Mouse (Mus musculus) limb, embryonic 12.5 days (tissue): Measurements from ENCODE around the gene Fnip1. TPM values are rescaled to one million over a fixed set of nuclear protein-coding genes. Genes with fewer than 3 reads are reported as not detected.

Experiments used
- ATAC-seq: fragments of 200-750 bp; cut with Nextera tagmentation; 2 replicates; pipeline ENCODE4 v1.8.0; 2017; ENCODE audit warnings: low read depth, moderate TSS enrichment; ENCODE audit not compliant: insufficient number of reproducible peaks, insufficient read depth, low FRiP score, low TSS enrichment
- H3K27ac ChIP-seq: fragments of 300-500 bp; sonication (generic); 2 replicates; pipeline ENCODE4 v1.5.1; 2016; ENCODE audit warnings: mild to moderate bottlenecking, moderate library complexity
- H3K27me3 ChIP-seq: fragments of 300-500 bp; sonication (generic); 2 replicates; pipeline ENCODE4 v1.6.1; 2016; ENCODE audit warnings: mild to moderate bottlenecking, moderate library complexity
- H3K36me3 ChIP-seq: fragments of 300-500 bp; sonication (generic); 2 replicates; pipeline ENCODE4 v1.6.1; 2016; ENCODE audit warnings: mild to moderate bottlenecking, moderate library complexity
- H3K4me1 ChIP-seq: fragments of 300-500 bp; sonication (generic); replicated peaks from 2 replicates; pipeline ENCODE4 v1.6.1; 2016
- H3K4me2 ChIP-seq: fragments of 300-500 bp; sonication (generic); 2 replicates; pipeline ENCODE4 v1.6.1; 2016; ENCODE audit warnings: mild to moderate bottlenecking, moderate library complexity
- H3K4me3 ChIP-seq: fragments of 300-500 bp; sonication (generic); replicated peaks from 2 replicates; pipeline ENCODE4 v1.5.1; 2016; ENCODE audit warnings: mild to moderate bottlenecking
- H3K9ac ChIP-seq: fragments of 300-500 bp; sonication (generic); replicated peaks from 2 replicates; pipeline ENCODE4 v1.6.1; 2016; ENCODE audit warnings: mild to moderate bottlenecking, moderate library complexity
- H3K9me3 ChIP-seq: fragments of 300-500 bp; sonication (generic); 2 replicates; pipeline ENCODE4 v1.6.1; 2016; ENCODE audit warnings: mild to moderate bottlenecking, moderate library complexity
- WGBS: fragments of 180-500 bp; shearing (Covaris S2); methylation state at CpG from one replicate; pipeline ENCODE4 v1.1.7; 2016; 5-methylcytosine and 5-hydroxymethylcytosine counted together
- polyA plus RNA-seq: library from polyadenylated mRNA; unstranded; fragments of >200 nt; fragmentation: Nextera tagmentation; extraction: Ambion mirVana; gene quantifications from 2 replicates; pipeline ENCODE4 v1.2.1, GENCODE M21; 2016

Fnip1 gene
- polyA plus RNA-seq, 1 experiment from 2014 or later, result 12.2 TPM

- under 1% methylated on average over 73 of the region's 73 CpGs for WGBS
- Histone ChIP-seq H3K9me3 (no peaks in the 10 kb centered on the region), H3K36me3 (no peaks in the 10 kb centered on the region), H3K27me3 (no peaks in the 10 kb centered on the region), H3K4me1 (peaks cover 10% of the 10 kb centered on the region), H3K9ac (peak within 1 kb of the TSS; percentile 88), H3K27ac (peak within 1 kb of the TSS; percentile 92), H3K4me2 (peak within 1 kb of the TSS; percentile 66), H3K4me3 (peak within 1 kb of the TSS; percentile 86)
- ATAC-seq, result peak; percentile 96
Measured at GRCm38 (mm10) chr11:54522529-54523430, 84.8 kb downstream of the Fnip1 start, which contains the start of gene Rapgef6. Gene Rapgef6, plus strand, starts transcription at chr11:54522847.

GRCm38 (mm10) chr11:54523431-54524001 lies 85.5 kb downstream of the Fnip1 start:
- Histone ChIP-seq H3K27ac (no peak overlapping the region), H3K36me3 (no peaks in the 10 kb centered on the region), H3K9me3 (no peaks in the 10 kb centered on the region), H3K4me3 (peak overlapping the region; percentile 86), H3K4me2 (peak overlapping the region; percentile 66), H3K4me1 (peaks cover 10% of the 10 kb centered on the region), H3K9ac (peak overlapping the region; percentile 88), H3K27me3 (no peaks in the 10 kb centered on the region)
- ATAC-seq, result no peak
- 17% methylated on average over 10 of the region's 10 CpGs for WGBS

GRCm38 (mm10) chr11:54528002-54528401 lies 90.0 kb downstream of the Fnip1 start:
- H3K9ac ChIP-seq, result no peak overlapping the region
- no peak overlapping the region for H3K27ac ChIP-seq
- no peak overlapping the region for H3K4me2 ChIP-seq
- H3K9me3 ChIP-seq, result no peaks in the 10 kb centered on the region
- no peak overlapping the region for H3K4me3 ChIP-seq
- 88% methylated on average over 2 of the region's 2 CpGs for WGBS
- H3K4me1 ChIP-seq, result peaks cover 10% of the 10 kb centered on the region
- no peaks in the 10 kb centered on the region for H3K27me3 ChIP-seq
- ATAC-seq, result no peak
- H3K36me3 ChIP-seq, result no peaks in the 10 kb centered on the region

GRCm38 (mm10) chr11:54530391-54530790 lies 92.4 kb downstream of the Fnip1 start:
- H3K9me3 ChIP-seq, result no peaks in the 10 kb centered on the region
- ATAC-seq, result no peak
- no peak overlapping the region for H3K27ac ChIP-seq
- 86% methylated on average over 1 of the region's 1 CpGs for WGBS
- no peaks in the 10 kb centered on the region for H3K36me3 ChIP-seq
- H3K27me3 ChIP-seq, result no peaks in the 10 kb centered on the region
- H3K4me1 ChIP-seq, result no peaks in the 10 kb centered on the region
- H3K4me2 ChIP-seq, result no peak overlapping the region
- H3K9ac ChIP-seq, result no peak overlapping the region
- no peak overlapping the region for H3K4me3 ChIP-seq

GRCm38 (mm10) chr11:54530916-54531315 lies 92.9 kb downstream of the Fnip1 start:
- Histone ChIP-seq H3K4me3 (no peak overlapping the region), H3K9ac (no peak overlapping the region), H3K4me2 (no peak overlapping the region), H3K27ac (no peak overlapping the region), H3K9me3 (no peaks in the 10 kb centered on the region), H3K4me1 (no peaks in the 10 kb centered on the region), H3K27me3 (no peaks in the 10 kb centered on the region), H3K36me3 (no peaks in the 10 kb centered on the region)
- ATAC-seq, result no peak
- 90% methylated on average over 1 of the region's 1 CpGs for WGBS

GRCm38 (mm10) chr11:54533834-54534233 lies 95.8 kb downstream of the Fnip1 start:
- Histone ChIP-seq H3K36me3 (no peaks in the 10 kb centered on the region), H3K9me3 (no peaks in the 10 kb centered on the region), H3K4me1 (no peaks in the 10 kb centered on the region), H3K27me3 (no peaks in the 10 kb centered on the region), H3K9ac (no peak overlapping the region), H3K4me2 (no peak overlapping the region), H3K27ac (no peak overlapping the region), H3K4me3 (no peak overlapping the region)
- WGBS, result 87% methylated on average over 2 of the region's 2 CpGs
- ATAC-seq, result no peak

GRCm38 (mm10) chr11:54534871-54535270 lies 96.9 kb downstream of the Fnip1 start:
- no peaks in the 10 kb centered on the region for H3K4me1 ChIP-seq
- H3K4me3 ChIP-seq, result no peak overlapping the region
- H3K27ac ChIP-seq, result no peak overlapping the region
- no peak overlapping the region for H3K4me2 ChIP-seq
- WGBS, result 57% methylated on average over 6 of the region's 6 CpGs
- no peaks in the 10 kb centered on the region for H3K27me3 ChIP-seq
- no peaks in the 10 kb centered on the region for H3K36me3 ChIP-seq
- no peak overlapping the region for H3K9ac ChIP-seq
- ATAC-seq, result no peak
- no peaks in the 10 kb centered on the region for H3K9me3 ChIP-seq

- Histone ChIP-seq H3K27me3 (no peaks in the 10 kb centered on the region), H3K4me2 (no peak overlapping the region), H3K27ac (no peak overlapping the region), H3K9ac (no peak overlapping the region), H3K9me3 (no peaks in the 10 kb centered on the region), H3K36me3 (no peaks in the 10 kb centered on the region), H3K4me3 (no peak overlapping the region), H3K4me1 (no peaks in the 10 kb centered on the region)
- 80% methylated on average over 2 of the region's 2 CpGs for WGBS
- no peak for ATAC-seq
Measured at GRCm38 (mm10) chr11:54539031-54539430, 101.0 kb downstream of the Fnip1 start.

- H3K9me3 ChIP-seq, result no peaks in the 10 kb centered on the region
- ATAC-seq, result no peak
- H3K4me2 ChIP-seq, result no peak overlapping the region
- 86% methylated on average over 2 of the region's 2 CpGs for WGBS
- H3K27me3 ChIP-seq, result no peaks in the 10 kb centered on the region
- no peak overlapping the region for H3K9ac ChIP-seq
- no peaks in the 10 kb centered on the region for H3K4me1 ChIP-seq
- H3K27ac ChIP-seq, result no peak overlapping the region
- H3K36me3 ChIP-seq, result no peaks in the 10 kb centered on the region
- H3K4me3 ChIP-seq, result no peak overlapping the region
Measured at GRCm38 (mm10) chr11:54539486-54539885, 101.5 kb downstream of the Fnip1 start.

- Histone ChIP-seq H3K4me3 (no peak overlapping the region), H3K27me3 (no peaks in the 10 kb centered on the region), H3K36me3 (no peaks in the 10 kb centered on the region), H3K4me2 (no peak overlapping the region), H3K4me1 (no peaks in the 10 kb centered on the region), H3K27ac (no peak overlapping the region), H3K9me3 (no peaks in the 10 kb centered on the region), H3K9ac (no peak overlapping the region)
- ATAC-seq, result no peak
Measured at GRCm38 (mm10) chr11:54540328-54540727, 102.3 kb downstream of the Fnip1 start.

- Histone ChIP-seq H3K9ac (no peak overlapping the region), H3K36me3 (0 out of 2 replicates have a peak, but pooled peaks cover under 1% of the 10 kb centered on the region), H3K9me3 (no peaks in the 10 kb centered on the region), H3K4me3 (no peak overlapping the region), H3K27me3 (no peaks in the 10 kb centered on the region), H3K4me2 (no peak overlapping the region), H3K27ac (no peak overlapping the region), H3K4me1 (no peaks in the 10 kb centered on the region)
- no peak for ATAC-seq
Measured at GRCm38 (mm10) chr11:54542414-54542813, 104.4 kb downstream of the Fnip1 start.
